Mouse (Mus musculus): ENCODE data around the gene Ybx1.
A peak's percentile ranks its signal among the peaks of the same experiment; 100 is the strongest.

Gene Ybx1

DNA sequence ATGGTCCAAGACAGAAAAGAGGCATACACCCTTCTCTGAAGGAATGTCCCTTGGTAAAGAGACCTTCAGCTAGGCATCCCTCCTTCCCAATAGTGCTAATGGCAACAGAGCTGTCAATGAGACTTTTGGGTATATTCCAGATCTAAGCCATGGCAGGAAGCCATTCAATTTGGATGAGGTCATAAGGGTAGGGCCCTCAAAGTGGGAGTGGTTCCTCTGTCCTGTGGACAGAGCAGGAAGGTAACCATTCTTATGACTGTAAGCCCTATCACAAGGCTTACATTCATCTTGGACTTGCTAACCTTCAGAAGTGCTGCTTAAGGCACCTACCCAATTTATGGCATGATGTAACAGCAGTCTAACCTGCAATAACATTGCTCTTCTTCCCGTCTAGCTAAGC is 19.8 kb downstream of the Ybx1 start:
- DNase-seq (ENCODE audit: low read depth, low spot score) = peak; percentile 54

DNA sequence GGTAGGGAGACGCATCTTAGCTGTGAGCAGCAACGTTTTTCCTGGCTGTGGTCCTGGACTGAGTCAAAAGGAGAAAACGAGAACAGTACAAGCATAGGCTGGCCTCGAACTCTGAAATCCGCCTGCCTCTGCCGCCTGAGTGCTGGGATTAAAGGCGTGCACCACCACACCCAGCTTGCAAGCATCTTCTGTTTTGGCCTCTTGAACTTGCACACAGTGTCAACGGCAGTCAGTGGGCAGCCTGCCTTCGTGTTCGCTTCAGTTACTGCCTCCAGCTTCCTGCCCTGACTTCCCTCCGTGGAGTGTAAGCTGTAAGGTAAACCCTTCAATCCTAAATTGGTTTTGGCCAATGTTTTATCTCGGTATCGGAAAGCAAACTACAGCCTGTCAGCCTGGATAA is 27.8 kb downstream of the Ybx1 start:
- DNase-seq (ENCODE audit: low read depth, low spot score) = no peak

DNA sequence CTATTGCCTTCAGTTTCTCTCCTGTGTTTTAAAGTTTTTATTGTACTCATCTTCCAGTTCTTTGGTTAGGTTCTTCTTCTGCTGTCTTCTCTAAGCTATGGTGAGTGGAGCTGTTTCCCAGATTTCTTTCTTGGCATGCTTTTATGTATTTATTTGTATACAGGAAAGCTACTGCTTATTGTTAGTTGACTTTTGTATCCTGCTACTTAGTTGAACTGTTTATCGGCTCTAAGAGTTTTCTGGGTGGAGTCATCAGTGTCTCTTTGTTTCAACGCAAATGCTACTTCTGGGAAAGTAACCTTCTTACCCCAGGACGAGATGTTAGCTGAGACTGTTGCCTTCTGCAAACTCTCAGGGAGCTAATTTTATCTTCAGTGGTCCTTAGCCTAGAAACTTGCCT is 30.9 kb downstream of the Ybx1 start:
- DNase-seq (ENCODE audit: low read depth, low spot score) = no peak

DNA sequence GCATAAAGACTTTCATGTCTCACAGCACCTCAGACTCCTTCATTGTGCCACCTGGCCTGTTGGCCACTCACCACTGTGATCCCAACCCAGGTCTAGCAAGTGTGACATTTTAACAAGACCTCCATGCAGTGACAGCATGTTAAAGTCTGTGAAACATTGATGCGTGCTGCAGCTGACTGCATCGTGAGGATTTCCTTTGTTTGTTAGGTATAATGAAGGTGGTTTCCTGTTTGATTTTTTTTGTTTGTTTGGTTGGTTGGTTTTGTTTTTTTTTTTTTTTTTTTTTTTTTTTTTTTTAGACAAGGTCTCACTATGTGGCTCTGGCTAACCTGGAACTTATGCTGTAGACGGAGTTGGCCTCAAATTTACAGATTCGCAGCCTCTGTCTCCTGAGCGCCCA is 31.9 kb downstream of the Ybx1 start:
- DNase-seq (ENCODE audit: low read depth, low spot score) = no peak

DNA sequence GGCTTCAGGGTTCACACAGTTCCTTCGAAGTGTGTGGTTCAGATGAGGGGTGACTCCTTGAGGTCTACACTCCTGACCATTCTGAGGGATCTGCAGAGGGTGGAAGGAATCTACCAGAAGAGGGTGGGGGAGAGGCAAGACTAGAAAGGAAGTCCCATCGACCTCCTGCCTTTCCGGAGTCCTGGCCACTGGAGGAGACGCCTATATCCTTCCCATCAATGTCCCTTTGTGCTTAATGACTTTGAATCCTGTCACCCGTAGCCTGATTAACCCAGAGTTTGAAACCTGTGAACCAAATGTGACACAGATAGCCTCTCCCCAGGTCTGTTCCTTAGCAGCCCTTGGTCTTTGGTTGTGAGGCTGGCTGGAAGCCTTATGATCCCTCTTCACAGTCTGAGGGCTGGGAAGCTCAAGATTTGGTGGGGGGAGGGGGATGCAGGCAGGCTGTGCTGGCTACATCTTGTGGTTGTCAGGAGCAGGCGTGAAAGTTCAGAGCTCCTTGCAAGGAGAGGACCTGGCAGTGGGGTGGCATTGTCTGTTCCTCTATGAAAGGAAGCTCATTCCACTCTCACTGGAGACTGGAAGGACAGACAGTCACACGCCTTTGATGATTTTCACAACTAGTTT is 33.2 kb downstream of the Ybx1 start:
- DNase-seq (ENCODE audit: low read depth, low spot score) = no peak

DNA sequence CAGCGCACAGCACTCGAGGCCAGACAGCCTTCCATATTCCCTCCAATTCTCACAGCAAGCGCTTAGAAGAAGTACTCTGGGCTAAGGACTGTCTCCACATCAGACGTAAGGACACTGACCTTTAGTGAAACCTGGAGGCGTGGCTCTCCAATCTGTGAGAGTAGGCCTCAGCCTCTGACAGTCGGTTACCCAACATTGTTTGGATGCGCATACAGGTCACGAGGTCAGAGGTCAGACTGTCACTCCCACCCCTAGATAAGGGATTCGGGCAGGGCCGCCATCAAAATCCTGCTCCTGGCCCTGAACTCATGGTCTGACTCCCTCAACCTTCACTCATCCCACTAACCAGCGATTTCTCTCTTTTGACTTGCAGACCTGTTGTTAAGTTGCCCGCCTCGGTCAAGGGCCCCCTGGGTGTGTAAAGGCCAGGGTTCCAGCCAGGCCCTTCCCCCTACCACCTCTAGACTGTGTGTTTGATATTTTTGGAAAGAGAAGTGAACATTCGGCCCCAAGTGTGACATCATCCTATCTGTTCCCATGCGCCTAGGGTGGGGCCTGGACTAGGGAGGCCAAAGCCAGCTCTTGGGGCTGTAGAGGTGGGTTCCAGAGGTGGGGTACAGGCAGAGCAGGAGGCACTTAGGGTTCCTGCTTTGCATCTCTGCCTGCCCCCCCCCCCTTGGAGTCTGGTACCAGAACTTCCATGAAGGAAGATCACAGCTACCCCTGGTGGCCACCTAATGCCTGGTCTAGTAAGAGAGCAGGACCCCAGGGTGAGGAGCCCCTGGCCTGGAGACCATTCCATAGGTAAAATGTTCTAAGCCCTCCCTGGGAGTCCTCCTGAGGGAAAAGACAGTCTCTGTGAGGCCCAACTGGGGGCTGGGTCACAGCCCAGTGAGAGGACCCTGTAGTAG is 34.8 kb downstream of the Ybx1 start:
- DNase-seq (ENCODE audit: low read depth, low spot score) = peak; percentile 63

DNA sequence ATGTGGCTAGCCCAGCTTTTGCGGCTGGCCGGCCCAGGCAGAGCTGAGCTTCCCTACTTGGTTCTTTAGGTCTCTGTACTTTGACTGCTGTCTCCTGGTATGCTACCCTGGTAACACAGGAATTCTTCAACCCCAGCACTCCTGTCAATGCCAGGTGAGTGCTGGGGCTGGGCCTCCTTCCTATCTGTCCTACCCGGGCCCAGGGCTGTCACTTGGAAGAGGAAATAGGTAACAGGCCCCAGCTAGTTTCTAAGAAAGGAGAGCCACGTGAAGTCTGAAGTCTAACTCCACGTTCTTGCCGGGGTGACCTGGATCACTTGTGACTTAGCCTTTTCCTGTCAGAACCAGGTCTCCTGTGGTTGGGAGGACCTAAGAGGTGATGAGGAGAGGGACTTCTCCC is 37.3 kb downstream of the Ybx1 start:
- no peak for DNase-seq (ENCODE audit: low read depth, low spot score)

DNA sequence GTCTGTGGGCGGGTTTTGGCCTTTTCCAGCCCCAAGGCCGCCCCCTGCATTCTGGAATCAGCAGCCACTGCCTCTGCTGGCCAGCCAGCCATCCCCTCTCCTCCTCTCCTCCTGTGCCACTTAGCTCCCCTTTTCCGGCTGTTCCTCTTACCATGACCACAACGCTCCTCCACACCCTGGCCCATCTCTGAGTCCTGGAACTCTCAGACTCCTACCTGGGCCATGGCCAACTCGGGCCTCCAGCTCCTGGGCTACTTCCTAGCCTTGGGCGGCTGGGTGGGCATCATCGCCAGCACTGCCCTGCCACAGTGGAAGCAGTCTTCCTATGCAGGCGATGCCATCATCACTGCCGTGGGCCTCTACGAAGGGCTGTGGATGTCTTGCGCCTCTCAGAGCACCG is 39.1 kb downstream of the Ybx1 start, which contains the start of gene Cldn19:
Cldn19 (plus strand) TSS at position 64 of the 400 bp plus-strand sequence.
- DNase-seq (ENCODE audit: low read depth, low spot score) = no peak

DNA sequence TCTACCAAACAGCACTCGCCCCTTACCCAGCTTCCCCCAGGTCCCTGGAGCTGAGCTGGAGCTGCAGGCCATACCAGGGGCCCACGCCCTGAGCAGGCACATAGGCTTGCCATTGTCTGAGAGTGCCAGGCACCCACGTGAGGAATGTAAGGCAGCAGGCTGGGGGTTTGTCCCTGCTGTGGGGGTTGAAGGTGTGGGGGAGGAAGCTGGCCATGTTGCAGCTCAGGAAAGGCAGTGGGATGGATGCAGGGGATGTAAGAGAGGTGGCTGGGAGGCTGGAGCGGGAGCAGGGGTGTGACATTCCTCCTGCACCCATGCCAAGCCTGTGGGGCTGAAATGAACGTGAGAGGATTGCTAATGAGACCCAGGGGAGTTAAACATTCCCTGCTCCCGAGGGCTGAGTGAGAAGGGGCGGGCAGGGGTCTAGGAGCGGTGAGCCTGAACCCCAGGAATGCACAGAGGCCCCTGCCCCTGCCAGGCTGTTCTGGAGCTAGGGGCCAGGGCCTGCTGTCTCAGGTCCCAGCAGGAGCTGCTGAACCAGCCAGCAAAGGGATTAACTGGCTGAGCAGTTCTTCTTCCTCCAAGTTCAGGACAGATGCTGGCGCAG is 40.3 kb downstream of the Ybx1 start:
- no peak for DNase-seq (ENCODE audit: low read depth, low spot score)

DNA sequence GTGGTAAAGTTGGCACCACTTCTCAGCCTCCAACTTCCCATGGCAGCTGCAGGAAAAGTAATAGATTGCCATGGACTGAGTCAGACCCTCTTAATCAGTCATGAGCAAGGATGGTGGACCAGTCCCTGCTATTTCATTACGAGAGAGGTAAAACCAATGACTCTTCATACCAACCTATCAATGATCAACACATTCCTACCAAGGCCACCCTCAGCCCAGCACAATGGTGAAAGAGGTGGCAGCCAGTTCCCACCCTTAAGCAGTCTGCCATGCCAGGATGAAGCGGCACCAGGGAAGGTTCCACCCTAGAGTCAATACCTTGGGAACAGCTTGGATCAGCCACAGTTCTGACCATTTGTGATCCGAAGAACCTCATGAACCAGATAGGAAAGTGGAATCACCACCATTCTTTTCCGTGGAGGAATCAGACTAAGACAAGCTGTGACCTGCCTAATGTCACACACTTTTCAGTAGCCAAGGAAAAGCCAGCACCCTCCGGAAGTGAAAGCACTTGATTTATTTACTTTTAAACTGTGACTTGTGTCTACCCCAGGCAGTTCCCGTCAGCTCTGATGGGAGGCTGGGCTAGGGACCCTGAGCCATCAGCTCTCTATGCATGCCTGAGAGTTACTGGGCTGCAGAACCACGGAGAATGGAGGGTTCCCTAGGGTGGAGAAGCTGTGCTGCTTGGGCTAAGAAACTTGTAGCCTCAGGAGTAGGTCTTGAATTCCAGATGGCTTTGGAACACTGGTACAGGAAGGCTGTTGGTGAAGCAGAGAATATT is 42.2 kb downstream of the Ybx1 start:
- DNase-seq (ENCODE audit: low read depth, low spot score) = no peak

DNA sequence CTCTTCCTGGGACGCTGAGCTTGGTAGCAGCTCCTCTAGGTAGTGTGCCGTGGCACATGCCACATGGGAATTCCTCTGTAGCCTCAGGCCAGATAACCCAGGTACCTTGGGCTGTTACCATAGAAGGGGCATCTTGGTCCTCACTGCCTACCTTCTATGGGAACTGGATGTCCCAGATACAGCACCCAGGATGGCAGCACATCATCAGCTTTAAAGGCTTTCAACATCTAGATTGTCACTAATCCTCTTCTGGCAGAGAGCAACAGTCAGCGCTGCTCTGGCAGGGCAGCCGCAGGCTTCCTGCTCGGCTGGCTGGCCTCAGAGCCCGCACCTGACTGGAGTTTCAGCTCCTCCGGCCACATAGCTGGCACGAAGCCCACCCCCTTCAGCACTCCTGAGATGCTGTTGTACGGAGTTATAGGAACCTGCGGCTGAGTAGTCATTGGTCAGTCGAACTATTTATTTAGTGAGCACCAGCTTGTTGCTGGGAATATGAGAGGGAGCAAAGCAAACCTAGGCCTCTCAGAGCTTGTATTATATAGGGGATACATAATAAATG is 45.9 kb downstream of the Ybx1 start:
- DNase-seq (ENCODE audit: low read depth, low spot score) = no peak

DNA sequence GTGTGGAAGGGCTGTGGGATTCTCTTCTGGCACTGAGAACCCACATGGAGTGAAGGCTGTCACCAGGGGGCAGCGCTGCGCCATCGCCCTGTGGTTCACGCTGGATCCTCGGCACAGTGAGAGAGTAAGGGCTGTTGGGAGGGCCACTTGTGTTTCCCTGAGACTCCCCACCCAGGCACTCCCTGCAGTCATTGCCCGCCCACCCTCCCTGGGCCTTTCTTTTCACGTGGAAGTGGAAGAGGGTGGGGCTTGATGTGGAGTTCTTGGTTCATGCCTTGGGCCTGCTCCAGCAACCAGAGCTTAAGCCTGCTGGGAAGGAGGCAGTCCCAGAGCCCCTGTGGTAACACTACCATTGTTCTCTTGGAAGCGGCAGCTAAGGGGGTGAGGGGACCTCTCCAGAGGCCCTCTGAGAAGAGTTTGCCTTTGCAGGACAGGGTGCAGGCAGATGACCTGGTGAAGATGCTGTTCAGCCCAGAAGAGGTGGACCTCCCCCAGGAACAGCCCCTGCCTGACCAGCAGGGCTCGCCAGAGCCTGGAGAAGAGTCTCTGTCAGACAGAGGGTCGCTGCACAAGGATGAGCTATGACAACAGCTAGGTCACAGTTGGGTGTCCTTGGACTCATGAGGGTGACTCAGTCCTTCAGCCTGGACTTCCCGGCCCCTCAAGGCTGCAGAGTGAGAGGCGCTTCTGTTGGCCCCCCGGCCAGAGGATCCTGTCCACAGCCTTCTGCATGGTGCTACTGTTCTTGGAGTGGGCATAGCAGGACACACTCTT is 46.8 kb downstream of the Ybx1 start:
- DNase-seq (ENCODE audit: low read depth, low spot score) = peak; percentile 94

DNA sequence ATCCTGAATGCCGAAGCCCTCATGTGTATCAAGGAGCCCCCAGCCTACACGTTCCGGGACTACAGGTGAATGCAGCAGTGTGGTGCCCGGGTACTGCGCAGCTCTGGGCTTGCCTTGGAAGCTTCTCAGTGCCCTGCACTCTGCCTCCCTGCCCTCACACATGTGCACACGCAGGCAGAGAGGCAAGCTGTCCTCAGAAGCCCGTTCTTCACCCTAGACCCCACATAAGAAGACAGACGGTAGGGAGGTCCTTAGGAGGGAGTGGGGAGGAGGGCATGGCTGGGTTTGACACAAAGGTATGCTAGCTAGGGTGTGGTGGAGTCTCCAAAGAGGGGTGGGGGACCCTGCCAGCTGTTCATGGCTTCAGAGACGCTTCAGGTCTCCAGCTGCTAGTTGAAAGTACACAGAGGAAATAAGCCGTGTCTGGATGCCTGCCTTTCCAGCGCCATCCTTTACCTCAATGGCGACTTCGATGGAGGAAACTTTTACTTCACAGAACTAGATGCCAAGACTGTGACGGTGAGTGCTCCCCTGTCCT is 47.6 kb downstream of the Ybx1 start:
- DNase-seq (ENCODE audit: low read depth, low spot score) = peak; percentile 32

DNA sequence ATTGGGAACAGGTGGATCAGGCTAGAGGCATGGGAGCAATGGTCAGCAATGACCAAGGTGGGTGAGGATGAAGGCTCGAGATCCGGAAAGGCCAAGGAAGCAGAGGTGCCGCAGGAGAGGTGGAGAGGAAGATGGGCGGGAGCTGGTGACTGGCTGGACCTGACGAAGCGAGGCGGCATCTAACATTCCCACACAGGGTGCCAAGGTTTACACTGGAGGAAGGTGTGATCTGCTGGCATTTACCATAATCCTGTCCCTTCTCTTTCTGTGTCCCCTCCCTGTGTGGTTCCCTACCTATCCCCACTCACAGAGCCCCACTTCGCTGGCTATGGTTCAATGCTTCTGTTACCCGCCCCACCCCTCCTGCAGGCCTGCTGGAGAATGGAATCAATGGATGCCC is 48.4 kb downstream of the Ybx1 start:
- DNase-seq (ENCODE audit: low read depth, low spot score) = no peak

DNA sequence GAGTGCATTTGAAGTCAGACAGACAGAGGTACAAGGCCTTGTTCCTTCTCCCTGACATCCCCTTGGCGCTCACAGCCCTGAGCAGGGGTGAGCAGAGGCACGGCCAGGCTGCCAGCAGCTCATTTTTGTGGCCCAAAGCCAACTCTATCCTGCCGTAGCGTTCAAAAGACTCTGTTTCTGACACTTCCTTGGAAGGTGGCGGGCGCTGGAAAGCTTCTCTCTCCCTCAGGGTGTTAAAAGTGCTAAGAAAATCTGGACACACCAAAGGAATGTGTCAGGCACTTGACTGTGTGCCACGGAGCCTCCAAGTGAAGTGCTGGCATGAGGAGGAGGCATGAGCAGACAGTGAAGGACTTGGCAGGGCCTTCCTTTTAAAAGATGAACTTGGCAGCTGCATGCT is 48.8 kb downstream of the Ybx1 start:
- DNase-seq (ENCODE audit: low read depth, low spot score) = no peak

DNA sequence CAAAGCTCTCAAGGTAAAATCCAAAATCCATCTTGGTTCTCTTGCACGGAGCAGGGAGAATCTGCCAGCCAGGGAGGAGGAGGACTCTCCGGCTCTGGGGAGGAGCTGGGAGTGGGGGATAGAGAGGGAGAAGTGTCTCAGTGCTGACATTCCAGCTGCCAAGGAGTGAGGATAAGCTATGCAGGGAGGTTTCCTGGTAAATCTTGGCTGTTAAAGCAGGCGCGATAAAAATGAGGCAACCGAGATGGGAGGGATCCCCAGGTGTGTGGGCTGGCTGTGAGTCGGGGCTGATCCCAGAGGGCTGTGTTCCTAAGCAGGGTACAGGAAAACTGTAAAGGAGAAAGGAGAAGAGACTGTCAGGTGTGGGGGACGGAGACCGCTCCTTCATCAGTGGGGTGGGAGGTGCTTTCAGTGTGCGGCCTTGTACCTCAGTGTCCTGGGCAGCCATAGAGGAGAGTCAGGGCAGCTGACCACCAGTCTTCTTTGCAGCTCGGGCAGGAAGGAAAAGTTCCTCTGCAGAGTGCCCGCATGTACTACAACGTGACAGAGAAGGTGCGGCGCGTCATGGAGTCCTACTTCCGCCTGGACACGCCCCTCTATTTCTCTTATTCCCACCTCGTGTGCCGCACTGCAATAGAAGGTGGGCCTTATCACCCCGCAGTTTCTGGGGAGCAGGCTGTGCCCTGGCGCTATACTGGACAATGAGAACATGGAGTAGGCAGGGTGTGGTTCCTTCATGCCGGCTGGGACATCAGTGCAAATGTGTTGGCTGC is 49.8 kb downstream of the Ybx1 start:
- DNase-seq (ENCODE audit: low read depth, low spot score) = peak; percentile 44

DNA sequence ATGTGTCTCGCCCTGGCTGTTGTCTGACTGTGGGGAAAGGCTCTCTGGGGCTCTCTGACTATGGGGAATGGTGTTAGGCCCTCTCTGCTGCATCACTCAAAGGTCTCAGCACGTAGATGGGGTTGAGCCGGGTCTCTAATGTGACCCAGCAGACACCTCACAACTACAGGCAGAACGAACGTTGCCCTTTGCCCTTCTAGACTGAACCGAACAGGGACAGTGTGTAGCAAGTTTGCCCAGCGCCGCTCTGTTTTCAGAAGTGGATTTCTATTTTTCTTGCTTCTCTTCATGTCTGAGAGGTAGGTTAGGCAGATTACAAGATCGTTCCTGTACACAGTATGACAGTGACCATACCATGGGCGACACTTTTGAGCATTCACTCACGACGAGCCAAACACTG is 51.8 kb downstream of the Ybx1 start:
- DNase-seq (ENCODE audit: low read depth, low spot score) = no peak

DNA sequence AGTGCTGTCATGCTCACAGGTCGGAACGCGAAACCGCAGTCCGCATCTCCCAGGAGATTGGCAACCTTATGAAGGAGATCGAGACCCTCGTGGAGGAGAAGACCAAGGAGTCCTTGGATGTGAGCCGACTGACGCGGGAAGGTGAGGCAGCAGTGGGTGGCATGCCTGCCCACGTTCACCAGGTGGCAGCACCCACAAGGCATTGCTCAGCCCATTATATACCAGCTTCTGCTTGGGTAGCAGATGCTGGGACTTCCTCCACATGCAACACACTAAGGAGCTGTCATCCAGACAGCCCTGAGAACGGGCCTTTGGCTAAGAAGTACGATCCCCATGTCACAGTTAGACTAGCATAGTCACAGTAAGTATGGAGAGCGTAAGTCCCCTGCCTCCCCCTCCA is 52.7 kb downstream of the Ybx1 start:
- no peak for DNase-seq (ENCODE audit: low read depth, low spot score)

DNA sequence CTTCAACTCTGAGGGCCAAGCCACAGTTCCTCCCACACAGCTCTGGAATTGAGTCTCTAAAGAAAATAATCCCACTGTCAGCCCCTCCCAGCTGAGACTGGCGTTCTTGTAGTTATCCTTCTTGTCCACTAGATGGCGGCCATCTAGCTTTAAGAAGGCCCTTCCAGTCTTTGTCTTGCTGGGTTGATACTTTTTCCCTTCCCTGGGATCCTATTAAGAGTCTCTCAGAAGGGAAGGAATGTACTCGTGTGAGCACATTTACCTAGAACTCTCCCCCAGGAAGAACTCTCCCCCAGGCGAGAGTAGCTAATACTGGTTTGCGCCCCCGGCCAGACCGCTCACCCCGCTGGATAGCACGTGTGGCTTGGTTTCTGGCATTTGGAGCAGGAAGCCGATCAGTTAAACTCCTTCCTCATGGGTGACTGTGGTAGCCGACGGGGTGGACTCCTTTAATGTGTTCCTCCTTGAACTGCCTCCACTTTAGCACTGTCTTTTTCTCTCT is 55.2 kb downstream of the Ybx1 start:
- peak; percentile 93 for DNase-seq (ENCODE audit: low read depth, low spot score)

DNA sequence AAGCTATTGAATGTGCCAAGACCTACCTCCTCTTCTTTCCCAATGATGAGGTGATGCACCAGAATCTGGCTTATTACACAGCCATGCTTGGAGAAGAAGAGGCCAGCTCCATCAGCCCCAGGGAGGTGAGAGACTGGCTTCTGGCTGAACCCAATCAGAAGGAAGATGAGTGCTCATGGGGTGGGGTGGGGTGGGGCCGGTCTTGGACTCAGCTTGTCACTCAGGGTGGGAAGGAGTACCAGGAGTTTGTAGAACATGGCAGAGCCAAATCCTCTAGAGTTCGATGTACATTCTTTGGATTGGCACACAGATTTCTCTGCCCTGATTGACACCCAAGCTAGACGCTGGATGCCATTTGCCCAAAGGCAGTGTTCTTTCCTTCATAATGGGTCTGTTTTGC is 55.7 kb downstream of the Ybx1 start:
- peak; percentile 27 for DNase-seq (ENCODE audit: low read depth, low spot score)

Data from R1 (cell line).